Mouse (Mus musculus) ES-E14 (cell line): ENCODE data around the gene Gm20532. TPM values are rescaled to one million over a fixed set of nuclear protein-coding genes. Genes with fewer than 3 reads are reported as not detected.

ENCODE experiments used
- DNase-seq: peaks from one replicate; pipeline ENCODE4 v3.0.0-alpha.2; 2013; ENCODE audit warnings: low read depth, low spot score
- H3K27ac ChIP-seq: 2 replicates; pipeline ENCODE4 v1.5.1; 2012; ENCODE audit warnings: low read depth, mild to moderate bottlenecking, low read length, moderate library complexity, mixed read lengths; ENCODE audit not compliant: poor library complexity, insufficient read depth, severe bottlenecking
- H3K36me3 ChIP-seq: 2 replicates; pipeline ENCODE4 v1.6.1; 2012; ENCODE audit warnings: mild to moderate bottlenecking, low read length, moderate library complexity, mixed read lengths; ENCODE audit not compliant: control insufficient read depth, poor library complexity, insufficient read depth, severe bottlenecking
- H3K4me1 ChIP-seq, 2 experiments: fragments of 150-350 bp in 1 of 2; sonication (generic) in 1 of 2; 2 replicates each; pipeline ENCODE4 v1.6.1; 2012; ENCODE audit warnings: low read length in 2 of 2, mild to moderate bottlenecking in 1 of 2, mixed read lengths in 1 of 2; ENCODE audit not compliant: control insufficient read depth in 2 of 2, insufficient read depth in 2 of 2, poor library complexity in 1 of 2
- H3K4me3 ChIP-seq, 2 experiments: fragments of 150-350 bp in 1 of 2; sonication (generic) in 1 of 2; 2 replicates each; pipeline ENCODE4 v1.5.1; 2012; ENCODE audit warnings: low read length in 2 of 2, low read depth in 1 of 2, mild to moderate bottlenecking in 1 of 2, mixed read lengths in 1 of 2; ENCODE audit not compliant: insufficient read depth in 1 of 2, poor library complexity in 1 of 2, severe bottlenecking in 1 of 2
- H3K9ac ChIP-seq: 2 replicates; pipeline ENCODE4 v1.6.1; 2012; ENCODE audit warnings: low read depth, mild to moderate bottlenecking, low read length, mixed read lengths; ENCODE audit not compliant: poor library complexity, insufficient read depth, severe bottlenecking
- H3K9me3 ChIP-seq: fragments of 150-350 bp; sonication (generic); 2 replicates; pipeline ENCODE4 v1.6.1; 2012; ENCODE audit warnings: low read depth, mild to moderate bottlenecking, low read length; ENCODE audit not compliant: control insufficient read depth, insufficient read depth
- CHD2 ChIP-seq: IDR thresholded peaks from 2 replicates; pipeline ENCODE4 v1.6.1; 2014; ENCODE audit warnings: mild to moderate bottlenecking, low read depth, low read length, inconsistent platforms
- HCFC1 ChIP-seq: IDR thresholded peaks from 2 replicates; pipeline ENCODE4 v1.6.1; 2012; ENCODE audit warnings: low read length, inconsistent platforms, borderline replicate concordance; ENCODE audit not compliant: insufficient read depth
- MAFK ChIP-seq: IDR thresholded peaks from 2 replicates; pipeline ENCODE4 v1.6.1; 2014; ENCODE audit warnings: mild to moderate bottlenecking, low read depth, low read length, inconsistent platforms; ENCODE audit not compliant: insufficient read depth
- ZC3H11A ChIP-seq: IDR thresholded peaks from 2 replicates; pipeline ENCODE4 v1.6.1; 2012; ENCODE audit warnings: low read depth, mild to moderate bottlenecking, inconsistent platforms, low read length, borderline replicate concordance
- ZNF384 ChIP-seq: IDR thresholded peaks from 2 replicates; pipeline ENCODE4 v1.6.1; 2012; ENCODE audit warnings: low read depth, low read length, inconsistent platforms
- in situ Hi-C, 2 experiments: fragments of 600-800 bp; cut with MboI; formaldehyde crosslinking; loops; one replicate each; pipeline ENCODE4 v1.15.1; 2025; ENCODE audit warnings: low sequenced_read_pairs in 2 of 2, inconsistent platforms in 1 of 2; ENCODE audit not compliant: unreplicated experiment in 2 of 2
- total RNA-seq: library from RNA; depleted of rRNA; stranded (reverse); fragments of 300-350 nt; gene quantifications from 2 replicates; pipeline ENCODE4 v1.2.3, GENCODE M21; 2012

Gm20532 gene
- total RNA-seq, 1 experiment: not detected

- Histone ChIP-seq H3K4me3 (no peak overlapping the region), H3K9me3 (no peaks in the 10 kb centered on the region), H3K36me3 (peaks cover 4% of the 10 kb centered on the region), H3K4me1 (peaks cover 5 to 16% of the 10 kb centered on the region in 2 experiments; a peak in 2 of 4 replicates), H3K27ac (no peak overlapping the region), H3K9ac (no peak overlapping the region)
- in situ Hi-C loops: no loop called here
- no peak for DNase-seq
- TF ChIP-seq ZC3H11A (no peak), MAFK (peak; percentile 85)
Observed at GRCm38 (mm10) chr2:26643942-26644341, 57.5 kb downstream of the Gm20532 start.

- TF ChIP-seq MAFK (no peak), ZNF384 (peak; percentile 67), CHD2 (no peak), ZC3H11A (peak; percentile 88; the same call in 1 of the 2 replicates), HCFC1 (peak; percentile 83)
- no peak overlapping the region for H3K9ac ChIP-seq
- no peak for DNase-seq
- peaks cover 5 to 10% of the 10 kb centered on the region in 2 experiments; a peak in 2 of 4 replicates for H3K4me1 ChIP-seq
- no peaks in the 10 kb centered on the region for H3K9me3 ChIP-seq
- H3K4me3 ChIP-seq: no peak overlapping the region
- H3K27ac ChIP-seq: peak overlapping the region; percentile 38; the same call in 1 of the 2 replicates
- in situ Hi-C loops: no loop called here
- H3K36me3 ChIP-seq: no peaks in the 10 kb centered on the region
Observed at GRCm38 (mm10) chr2:26646643-26647293, 60.3 kb downstream of the Gm20532 start.

- no peaks in the 10 kb centered on the region for H3K4me1 ChIP-seq
- in situ Hi-C loops: no loop called here
- no peaks in the 10 kb centered on the region for H3K36me3 ChIP-seq
- H3K27ac ChIP-seq: no peak overlapping the region
- H3K4me3 ChIP-seq: no peak overlapping the region
- no peak overlapping the region for H3K9ac ChIP-seq
- TF ChIP-seq ZC3H11A: no peak
- no peak for TF ChIP-seq HCFC1
- no peak for TF ChIP-seq MAFK
- TF ChIP-seq CHD2: no peak
- no peak for TF ChIP-seq ZNF384
- DNase-seq: no peak
- H3K9me3 ChIP-seq: no peaks in the 10 kb centered on the region
Observed at GRCm38 (mm10) chr2:26654687-26655086, 68.2 kb downstream of the Gm20532 start.

GRCm38 (mm10) chr2:26657426-26657825 is 71.0 kb downstream of the Gm20532 start:
- H3K4me1 ChIP-seq: peaks cover 0 to 2% of the 10 kb centered on the region in 2 experiments; a peak in 1 of 4 replicates
- no peak overlapping the region for H3K9ac ChIP-seq
- H3K4me3 ChIP-seq: no peak overlapping the region
- in situ Hi-C loops: no loop called here
- no peak for TF ChIP-seq MAFK
- no peak for TF ChIP-seq CHD2
- TF ChIP-seq ZNF384: no peak
- no peak for TF ChIP-seq HCFC1
- TF ChIP-seq ZC3H11A: no peak
- DNase-seq: no peak
- H3K9me3 ChIP-seq: no peaks in the 10 kb centered on the region
- H3K27ac ChIP-seq: no peak overlapping the region
- no peaks in the 10 kb centered on the region for H3K36me3 ChIP-seq
